Mouse (Mus musculus) spleen, adult 2 months (tissue): ENCODE measurements around the gene Kctd2.

ENCODE experiments used
- CTCF ChIP-seq: fragments of 200-500 bp; IDR thresholded peaks from 2 replicates; pipeline ENCODE4 v1.5.1; 2011; ENCODE audit warnings: mild to moderate bottlenecking, inconsistent platforms; ENCODE audit not compliant: insufficient read depth, insufficient read length, insufficient replicate concordance; ENCODE audit errors: extremely low read depth
- POLR2A ChIP-seq: fragments of 200-500 bp; IDR thresholded peaks from 2 replicates; pipeline ENCODE4 v1.6.1; 2011; ENCODE audit warnings: low read depth, low read length, inconsistent platforms

DNA sequence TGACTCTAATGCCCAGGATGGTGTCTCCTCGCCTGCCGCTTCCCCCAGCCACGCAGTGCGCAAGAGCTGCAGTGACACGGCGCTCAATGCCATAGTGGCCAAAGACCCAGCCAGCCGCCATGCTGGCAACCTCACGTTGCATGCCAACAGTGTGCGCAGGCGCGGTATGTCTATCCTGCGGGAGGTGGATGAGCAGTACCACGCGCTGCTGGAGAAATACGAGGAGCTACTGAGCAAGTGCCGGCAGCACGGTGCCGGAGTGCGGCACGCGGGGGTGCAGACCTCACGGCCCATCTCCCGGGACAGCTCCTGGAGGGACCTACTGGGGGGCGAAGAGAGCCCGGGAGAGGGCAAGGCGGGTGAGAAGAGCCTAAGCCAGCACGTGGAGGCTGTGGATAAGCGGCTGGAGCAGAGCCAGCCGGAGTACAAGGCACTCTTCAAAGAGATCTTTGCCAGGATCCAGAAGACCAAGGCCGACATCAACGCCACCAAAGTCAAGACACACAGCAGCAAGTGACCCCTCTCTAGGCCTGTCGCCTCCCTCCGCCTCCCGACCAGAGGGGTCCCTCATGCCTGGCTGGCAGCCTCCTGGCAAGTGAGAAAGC is 26.1 kb upstream of the Kctd2 start:
- TF ChIP-seq POLR2A = no peak
- no peak for TF ChIP-seq CTCF
